Mouse (Mus musculus) lung, embryonic 15.5 days (tissue): ENCODE measurements at regions not wholly inside any gene's neighbourhood (a gene's known extent, or its start where the extent isn't known, plus 50 kb on each side); places are given as distances from the start of the nearest gene placed in this dataset.

Experiments used
- ATAC-seq: fragments of 200-750 bp; cut with Nextera tagmentation; 2 replicates; pipeline ENCODE4 v1.8.0; 2017; ENCODE audit warnings: moderate number of reproducible peaks, borderline replicate concordance; ENCODE audit not compliant: low FRiP score, low TSS enrichment; ENCODE audit errors: extremely low read depth
- H3K27ac ChIP-seq: fragments of 300-500 bp; sonication (generic); 2 replicates; pipeline ENCODE4 v1.5.1; 2015; ENCODE audit warnings: moderate library complexity, mild to moderate bottlenecking, inconsistent platforms
- H3K27me3 ChIP-seq: fragments of 300-500 bp; sonication (generic); 2 replicates; pipeline ENCODE4 v1.6.1; 2015; ENCODE audit warnings: inconsistent platforms
- H3K36me3 ChIP-seq: fragments of 300-500 bp; sonication (generic); 2 replicates; pipeline ENCODE4 v1.6.1; 2015; ENCODE audit warnings: inconsistent platforms
- H3K4me1 ChIP-seq: fragments of 300-500 bp; sonication (generic); 2 replicates; pipeline ENCODE4 v1.6.1; 2015; ENCODE audit warnings: inconsistent platforms
- H3K4me2 ChIP-seq: fragments of 300-500 bp; sonication (generic); 2 replicates; pipeline ENCODE4 v1.6.1; 2015; ENCODE audit warnings: inconsistent platforms, mild to moderate bottlenecking, moderate library complexity
- H3K4me3 ChIP-seq: fragments of 300-500 bp; sonication (generic); 2 replicates; pipeline ENCODE4 v1.5.1; 2015; ENCODE audit warnings: mild to moderate bottlenecking, inconsistent platforms
- H3K9ac ChIP-seq: fragments of 300-500 bp; sonication (generic); 2 replicates; pipeline ENCODE4 v1.6.1; 2015; ENCODE audit warnings: inconsistent platforms
- H3K9me3 ChIP-seq: fragments of 300-500 bp; sonication (generic); 2 replicates; pipeline ENCODE4 v1.6.1; 2016; ENCODE audit warnings: inconsistent platforms
- WGBS: fragments of 180-500 bp; shearing (Covaris S2); methylation state at CpG from one replicate; pipeline ENCODE4 v1.1.7; 2015; 5-methylcytosine and 5-hydroxymethylcytosine counted together

- Histone ChIP-seq H3K27ac (no peak overlapping the region), H3K4me3 (no peak overlapping the region), H3K9ac (no peak overlapping the region), H3K9me3 (no peaks in the 10 kb centered on the region), H3K4me2 (no peak overlapping the region), H3K27me3 (no peaks in the 10 kb centered on the region), H3K36me3 (no peaks in the 10 kb centered on the region), H3K4me1 (0 out of 2 replicates have a peak, but pooled peaks cover 13% of the 10 kb centered on the region)
- no peak for ATAC-seq
- WGBS: 59% methylated on average over 11 of the region's 11 CpGs
Observed at GRCm38 (mm10) chr1:155472112-155472955, 55.1 kb upstream of the Xpr1 start.

- H3K4me3 ChIP-seq: no peak overlapping the region
- WGBS: 51% methylated on average over 5 of the region's 5 CpGs
- no peak overlapping the region for H3K4me2 ChIP-seq
- no peak for ATAC-seq
- H3K4me1 ChIP-seq: 0 out of 2 replicates have a peak, but pooled peaks cover 13% of the 10 kb centered on the region
- no peaks in the 10 kb centered on the region for H3K27me3 ChIP-seq
- H3K9me3 ChIP-seq: no peaks in the 10 kb centered on the region
- no peak overlapping the region for H3K9ac ChIP-seq
- H3K36me3 ChIP-seq: no peaks in the 10 kb centered on the region
- no peak overlapping the region for H3K27ac ChIP-seq
Observed at GRCm38 (mm10) chr1:155472956-155473646, 55.9 kb upstream of the Xpr1 start.

- no peak overlapping the region for H3K4me3 ChIP-seq
- no peaks in the 10 kb centered on the region for H3K27me3 ChIP-seq
- no peaks in the 10 kb centered on the region for H3K36me3 ChIP-seq
- peak; percentile 44; the same call in 1 of the 2 replicates for ATAC-seq
- no peak overlapping the region for H3K9ac ChIP-seq
- H3K4me1 ChIP-seq: 0 out of 2 replicates have a peak, but pooled peaks cover 13% of the 10 kb centered on the region
- no peaks in the 10 kb centered on the region for H3K9me3 ChIP-seq
- whole genome bisulfite sequencing: 31% methylated on average over 2 of the region's 2 CpGs
- no peak overlapping the region for H3K27ac ChIP-seq
- no peak overlapping the region for H3K4me2 ChIP-seq
Observed at GRCm38 (mm10) chr1:155474973-155475372, 57.8 kb upstream of the Xpr1 start.

GRCm38 (mm10) chr1:155476237-155476636 lies 59.0 kb upstream of the Xpr1 start:
- no peaks in the 10 kb centered on the region for H3K27me3 ChIP-seq
- no peak overlapping the region for H3K27ac ChIP-seq
- H3K9ac ChIP-seq: no peak overlapping the region
- H3K36me3 ChIP-seq: no peaks in the 10 kb centered on the region
- 0 out of 2 replicates have a peak, but pooled peaks cover 13% of the 10 kb centered on the region for H3K4me1 ChIP-seq
- ATAC-seq: no peak
- H3K9me3 ChIP-seq: no peaks in the 10 kb centered on the region
- WGBS: 77% methylated on average over 3 of the region's 3 CpGs
- H3K4me2 ChIP-seq: no peak overlapping the region
- no peak overlapping the region for H3K4me3 ChIP-seq

GRCm38 (mm10) chr1:155482148-155482547 lies 64.9 kb upstream of the Xpr1 start:
- ATAC-seq: no peak

GRCm38 (mm10) chr1:155482760-155483159 lies 65.5 kb upstream of the Xpr1 start:
- no peak for ATAC-seq
- H3K4me1 ChIP-seq: peaks cover 15% of the 10 kb centered on the region
- H3K27ac ChIP-seq: no peak overlapping the region
- no peaks in the 10 kb centered on the region for H3K9me3 ChIP-seq
- H3K4me3 ChIP-seq: no peak overlapping the region
- WGBS: 53% methylated on average over 5 of the region's 5 CpGs
- H3K36me3 ChIP-seq: no peaks in the 10 kb centered on the region
- no peak overlapping the region for H3K4me2 ChIP-seq
- no peak overlapping the region for H3K9ac ChIP-seq
- H3K27me3 ChIP-seq: no peaks in the 10 kb centered on the region

More at GRCm38 (mm10) chr1:155482148-155482547, 64.9 kb upstream of the Xpr1 start:
- H3K4me1 ChIP-seq: peaks cover 15% of the 10 kb centered on the region
- no peaks in the 10 kb centered on the region for H3K9me3 ChIP-seq
- H3K4me2 ChIP-seq: no peak overlapping the region
- no peak overlapping the region for H3K4me3 ChIP-seq
- WGBS: 18% methylated on average over 9 of the region's 9 CpGs
- H3K36me3 ChIP-seq: no peaks in the 10 kb centered on the region
- H3K27me3 ChIP-seq: no peaks in the 10 kb centered on the region
- H3K9ac ChIP-seq: no peak overlapping the region
- no peak overlapping the region for H3K27ac ChIP-seq

GRCm38 (mm10) chr1:155483693-155484092 lies 66.5 kb upstream of the Xpr1 start:
- no peak overlapping the region for H3K4me3 ChIP-seq
- H3K4me1 ChIP-seq: peaks cover 15% of the 10 kb centered on the region
- H3K9me3 ChIP-seq: no peaks in the 10 kb centered on the region
- no peak overlapping the region for H3K4me2 ChIP-seq
- H3K27ac ChIP-seq: no peak overlapping the region
- H3K27me3 ChIP-seq: no peaks in the 10 kb centered on the region
- H3K36me3 ChIP-seq: no peaks in the 10 kb centered on the region
- WGBS: 47% methylated on average over 7 of the region's 7 CpGs
- no peak overlapping the region for H3K9ac ChIP-seq
- no peak for ATAC-seq

GRCm38 (mm10) chr1:155487796-155488195 lies 70.1 kb upstream of the Acbd6 start:
- no peak overlapping the region for H3K4me3 ChIP-seq
- H3K4me1 ChIP-seq: peaks cover 14% of the 10 kb centered on the region
- H3K9me3 ChIP-seq: no peaks in the 10 kb centered on the region
- H3K9ac ChIP-seq: no peak overlapping the region
- H3K4me2 ChIP-seq: no peak overlapping the region
- no peaks in the 10 kb centered on the region for H3K27me3 ChIP-seq
- WGBS: 86% methylated on average over 6 of the region's 6 CpGs
- ATAC-seq: no peak
- no peak overlapping the region for H3K27ac ChIP-seq
- H3K36me3 ChIP-seq: no peaks in the 10 kb centered on the region

- Histone ChIP-seq H3K4me2 (peak overlapping the region; percentile 17; the same call in 1 of the 2 replicates), H3K36me3 (no peaks in the 10 kb centered on the region), H3K4me1 (peaks cover 13% of the 10 kb centered on the region), H3K4me3 (no peak overlapping the region), H3K27ac (no peak overlapping the region), H3K9ac (no peak overlapping the region), H3K27me3 (no peaks in the 10 kb centered on the region), H3K9me3 (no peaks in the 10 kb centered on the region)
- 46% methylated on average over 11 of the region's 11 CpGs for WGBS
- no peak for ATAC-seq
Observed at GRCm38 (mm10) chr1:155488966-155489661, 68.8 kb upstream of the Acbd6 start.

GRCm38 (mm10) chr1:155490131-155490530 lies 67.8 kb upstream of the Acbd6 start:
- H3K27me3 ChIP-seq: no peaks in the 10 kb centered on the region
- no peak for ATAC-seq
- no peaks in the 10 kb centered on the region for H3K9me3 ChIP-seq
- H3K4me3 ChIP-seq: no peak overlapping the region
- no peaks in the 10 kb centered on the region for H3K36me3 ChIP-seq
- H3K4me2 ChIP-seq: no peak overlapping the region
- WGBS: 63% methylated on average over 7 of the region's 7 CpGs
- peaks cover 13% of the 10 kb centered on the region for H3K4me1 ChIP-seq
- no peak overlapping the region for H3K9ac ChIP-seq
- H3K27ac ChIP-seq: peak overlapping the region; percentile 41; the same call in 1 of the 2 replicates

GRCm38 (mm10) chr1:155491205-155492026 lies 66.5 kb upstream of the Acbd6 start:
- no peaks in the 10 kb centered on the region for H3K27me3 ChIP-seq
- 23% methylated on average over 24 of the region's 24 CpGs for WGBS
- H3K36me3 ChIP-seq: no peaks in the 10 kb centered on the region
- peak overlapping the region; percentile 41; the same call in 1 of the 2 replicates for H3K27ac ChIP-seq
- peaks cover 13% of the 10 kb centered on the region for H3K4me1 ChIP-seq
- peak overlapping the region; percentile 44 for H3K4me2 ChIP-seq
- no peak overlapping the region for H3K9ac ChIP-seq
- H3K4me3 ChIP-seq: no peak overlapping the region
- ATAC-seq: peak; percentile 66
- no peaks in the 10 kb centered on the region for H3K9me3 ChIP-seq
